Mouse (Mus musculus): ENCODE data around the gene Gm49387. TPM values are rescaled to one million over a fixed set of nuclear protein-coding genes. Genes with fewer than 3 reads are reported as not detected.

The Gm49387 gene
- total RNA-seq (2022) = 1 to 10 TPM in 1 of 4 experiments, under 1 TPM in 2, not detected in 1; 0.46 to 1.1 (median 0.75) TPM

DNA sequence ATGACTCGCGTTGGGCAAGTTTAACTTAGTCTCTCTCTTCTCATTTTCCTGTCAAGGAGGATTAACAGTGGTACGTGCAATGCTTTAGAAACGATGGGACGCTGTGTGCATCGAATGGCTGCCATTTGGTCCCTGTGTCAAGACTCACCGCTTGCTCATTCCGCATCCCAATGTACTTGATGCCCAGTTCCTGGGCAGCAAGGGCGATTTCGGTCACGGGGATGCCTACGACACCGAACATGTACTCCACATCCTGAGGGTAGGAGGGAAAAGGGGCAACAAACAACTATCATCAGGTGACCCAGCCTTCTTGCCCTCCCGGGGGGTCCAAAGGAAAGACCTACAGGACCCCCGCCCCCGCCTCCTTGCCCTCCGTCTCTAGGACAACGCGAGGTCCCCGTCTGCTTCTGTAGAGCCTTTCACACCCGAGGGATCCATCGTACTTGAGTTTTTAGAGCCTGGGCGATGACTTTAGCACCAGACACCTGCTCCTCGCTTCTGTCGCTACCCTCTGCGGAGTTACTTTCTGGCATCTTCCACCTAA, at the start of gene Gm49387:
Gene Gm49387 (minus strand): TSS at position 533 of the 544 bp plus-strand sequence.
- no peak for DNase-seq (ENCODE audit: low spot score)

DNA sequence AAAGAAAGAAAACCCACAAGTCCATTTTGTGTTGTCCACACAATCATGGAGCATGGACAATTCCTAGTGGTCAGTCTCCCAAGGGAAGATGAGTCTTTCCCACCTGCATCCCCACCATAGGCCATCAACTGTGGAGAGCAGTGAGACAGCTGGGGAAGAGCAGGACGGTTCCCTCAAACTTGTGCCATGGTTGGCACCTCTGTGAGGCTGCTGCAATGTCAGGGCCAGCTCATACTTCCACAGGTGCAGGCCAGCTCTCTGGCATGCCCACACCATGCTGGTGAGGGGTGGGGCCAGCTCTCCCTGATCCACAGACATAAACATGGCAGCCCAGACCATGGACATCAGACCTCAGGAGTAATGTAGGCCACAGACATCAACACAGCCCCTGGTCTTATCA, 45.6 kb upstream of the Gm49387 start:
- DNase-seq (ENCODE audit: low spot score) = no peak

DNA sequence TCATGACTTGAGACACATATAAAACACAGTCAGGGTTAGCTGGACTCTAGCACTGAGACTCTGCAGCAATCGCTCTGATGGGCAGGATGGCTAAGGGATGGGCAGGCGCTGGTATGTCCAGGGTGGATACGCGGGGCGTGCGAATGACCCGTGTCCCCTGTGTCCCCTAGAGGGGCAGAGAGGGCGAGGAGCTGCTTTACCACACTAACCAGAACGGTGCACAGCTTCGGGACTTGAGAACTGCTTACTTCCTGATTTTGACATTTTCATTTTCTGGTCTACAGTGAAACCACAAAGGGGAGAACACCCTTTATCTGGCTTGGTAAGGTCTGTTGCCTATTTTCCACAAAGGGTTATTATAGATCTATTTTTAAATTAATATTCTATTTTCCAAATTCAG, 45.0 kb upstream of the Gm49387 start:
- no peak for DNase-seq (ENCODE audit: low spot score)

DNA sequence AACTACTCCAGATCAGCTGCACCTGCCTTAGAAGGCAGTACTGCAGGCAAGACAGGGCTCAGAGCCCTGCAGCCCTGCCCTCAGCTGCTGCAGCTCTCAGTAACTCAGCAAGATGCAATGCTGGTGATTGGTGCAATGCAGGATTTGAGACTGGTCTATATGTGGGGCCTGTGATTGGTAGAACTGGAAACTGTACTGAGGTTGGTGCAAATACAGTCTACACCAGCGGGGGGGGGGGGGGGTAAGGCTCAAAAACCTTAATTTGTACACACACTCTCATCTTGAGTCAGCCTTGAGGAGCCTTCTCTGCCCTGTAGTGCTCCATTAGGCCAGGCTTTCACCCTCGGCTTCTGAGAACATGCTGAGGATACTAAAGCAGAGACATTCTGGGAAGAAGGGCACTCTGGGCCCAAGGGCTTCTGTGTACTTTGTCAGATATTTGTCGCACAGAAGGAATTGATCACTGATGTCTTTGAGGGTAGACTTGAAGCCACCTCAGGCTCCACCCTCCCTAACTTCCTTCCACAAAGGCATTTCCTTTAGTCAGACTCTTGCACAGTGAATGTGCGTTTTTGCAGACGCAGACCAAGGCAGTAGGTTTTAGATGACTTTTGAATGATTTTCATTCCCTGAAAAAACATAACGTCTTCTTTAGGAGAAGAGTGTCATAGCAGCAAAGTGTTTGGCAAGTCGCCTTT, 43.8 kb upstream of the Gm49387 start:
- DNase-seq (ENCODE audit: low spot score) = no peak

DNA sequence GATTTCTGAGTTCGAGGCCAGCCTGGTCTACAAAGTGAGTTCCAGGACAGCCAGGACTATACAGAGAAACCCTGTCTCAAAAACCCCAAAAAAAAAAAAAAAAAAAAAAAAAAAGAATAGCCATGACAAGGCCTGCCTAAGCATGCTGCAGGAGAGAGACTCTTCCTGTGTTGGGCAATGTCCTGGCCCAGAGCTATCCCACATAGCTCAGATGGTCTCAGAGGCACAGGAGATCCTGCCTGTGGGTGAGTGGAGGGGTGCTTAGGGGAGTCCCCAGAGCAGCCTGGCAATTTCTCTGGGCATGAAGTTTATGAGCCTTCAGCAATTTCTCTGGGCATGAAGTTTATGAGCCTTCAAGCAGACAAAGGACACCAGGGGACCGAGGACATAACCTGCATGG, 42.9 kb upstream of the Gm49387 start:
- no peak for DNase-seq (ENCODE audit: low spot score)

DNA sequence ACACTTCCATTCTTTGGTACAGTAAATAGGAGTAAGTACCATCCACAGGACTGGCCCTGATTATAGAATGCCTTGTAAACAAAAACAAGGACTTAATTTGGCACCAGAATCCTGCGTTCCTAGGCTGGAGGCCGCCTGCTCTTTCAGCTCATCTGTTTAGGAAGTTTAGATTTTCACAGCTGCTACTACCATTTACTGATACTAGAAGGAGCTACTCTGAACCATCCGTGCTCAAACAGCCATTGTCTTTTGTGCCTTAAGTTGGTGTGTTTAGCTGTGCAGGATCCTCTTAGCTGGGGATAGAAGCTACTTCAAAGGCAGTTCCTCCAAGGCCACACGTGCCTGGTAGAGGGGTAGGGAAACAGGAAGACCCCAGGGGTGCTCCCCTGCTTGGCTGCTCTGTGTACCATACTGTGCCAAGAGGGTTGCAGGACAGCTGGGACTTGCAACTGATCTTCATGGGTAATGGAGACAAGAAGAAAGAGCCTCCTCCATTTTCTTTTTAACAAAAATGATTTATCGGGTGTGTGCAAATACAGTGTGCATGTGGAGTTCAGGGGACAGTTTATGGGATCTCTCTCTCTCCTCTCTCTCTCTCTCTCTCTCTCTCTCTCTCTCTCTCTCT, 41.4 kb upstream of the Gm49387 start:
- no peak for DNase-seq (ENCODE audit: low spot score)

DNA sequence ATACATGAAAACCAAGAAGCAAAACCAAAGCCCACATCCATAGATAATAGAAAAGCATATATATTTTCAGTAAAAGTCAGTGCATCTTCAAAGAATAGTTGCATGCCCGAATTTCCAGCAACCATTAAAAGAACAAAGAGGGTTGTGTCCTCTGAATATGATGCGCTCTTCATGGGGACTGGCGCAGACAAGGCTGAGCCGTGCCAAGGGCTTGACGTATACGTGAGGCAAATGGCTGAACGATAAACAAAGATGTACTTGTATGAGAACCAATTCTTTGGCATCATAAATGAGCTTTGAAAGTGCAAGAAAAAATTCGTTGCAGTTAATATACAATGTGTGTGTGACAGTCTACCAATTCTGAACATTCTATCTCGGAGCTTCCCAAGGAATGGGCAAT, 40.6 kb upstream of the Gm49387 start:
- DNase-seq (ENCODE audit: low spot score) = no peak

DNA sequence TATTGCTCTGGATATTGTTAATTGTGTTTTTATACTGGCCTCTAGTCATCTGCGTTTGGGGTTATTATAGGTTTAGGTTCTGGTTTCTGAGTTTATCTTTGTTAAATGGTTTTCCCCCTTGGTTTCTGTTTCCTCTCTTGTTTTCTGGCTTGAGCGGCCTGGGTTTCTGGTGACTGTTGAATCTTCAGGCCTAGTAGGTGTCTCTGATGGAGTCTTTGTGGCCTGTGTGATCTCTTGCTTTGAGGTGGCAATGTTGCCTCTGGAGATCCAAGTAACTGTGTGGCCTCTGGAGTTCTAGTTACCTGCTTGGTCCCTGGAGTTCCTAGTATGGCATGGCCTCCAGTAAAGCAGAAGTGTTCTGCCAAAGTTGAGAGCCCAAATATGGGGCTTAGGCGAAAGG, 40.0 kb upstream of the Gm49387 start:
- DNase-seq (ENCODE audit: low spot score) = no peak

DNA sequence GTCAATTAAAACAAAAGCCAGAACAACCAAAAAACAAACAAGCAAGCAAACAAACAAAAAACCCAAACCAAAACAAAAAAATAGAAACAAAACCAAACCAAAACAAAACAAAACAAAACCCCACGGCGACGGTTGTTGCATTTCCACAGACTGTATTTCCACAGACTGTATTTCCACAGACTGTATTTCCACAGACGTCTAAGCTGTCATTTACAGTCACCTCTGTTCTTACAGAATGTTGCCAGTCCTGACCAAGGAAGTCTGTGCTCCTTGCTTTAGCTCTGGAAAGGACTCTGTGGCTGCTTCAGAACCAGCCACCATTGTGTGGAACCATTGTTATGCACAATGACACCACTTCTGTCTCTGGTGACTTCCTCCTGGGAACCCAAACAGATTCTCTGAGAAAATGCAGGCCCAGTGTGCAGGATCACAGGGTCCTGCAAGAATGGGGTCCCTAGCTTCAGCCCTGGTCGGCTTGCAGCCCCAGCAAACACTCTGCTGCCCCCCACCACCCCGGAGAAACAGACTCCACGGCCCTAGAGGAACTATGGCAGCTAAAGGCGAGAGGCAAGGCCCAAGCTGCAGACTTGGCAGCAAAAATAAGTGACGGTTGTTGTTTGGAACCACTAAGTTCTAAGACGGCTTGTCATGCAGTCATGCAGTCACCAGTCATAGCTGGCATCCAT, 31.1 kb upstream of the Gm49387 start:
- no peak for DNase-seq (ENCODE audit: low spot score)

DNA sequence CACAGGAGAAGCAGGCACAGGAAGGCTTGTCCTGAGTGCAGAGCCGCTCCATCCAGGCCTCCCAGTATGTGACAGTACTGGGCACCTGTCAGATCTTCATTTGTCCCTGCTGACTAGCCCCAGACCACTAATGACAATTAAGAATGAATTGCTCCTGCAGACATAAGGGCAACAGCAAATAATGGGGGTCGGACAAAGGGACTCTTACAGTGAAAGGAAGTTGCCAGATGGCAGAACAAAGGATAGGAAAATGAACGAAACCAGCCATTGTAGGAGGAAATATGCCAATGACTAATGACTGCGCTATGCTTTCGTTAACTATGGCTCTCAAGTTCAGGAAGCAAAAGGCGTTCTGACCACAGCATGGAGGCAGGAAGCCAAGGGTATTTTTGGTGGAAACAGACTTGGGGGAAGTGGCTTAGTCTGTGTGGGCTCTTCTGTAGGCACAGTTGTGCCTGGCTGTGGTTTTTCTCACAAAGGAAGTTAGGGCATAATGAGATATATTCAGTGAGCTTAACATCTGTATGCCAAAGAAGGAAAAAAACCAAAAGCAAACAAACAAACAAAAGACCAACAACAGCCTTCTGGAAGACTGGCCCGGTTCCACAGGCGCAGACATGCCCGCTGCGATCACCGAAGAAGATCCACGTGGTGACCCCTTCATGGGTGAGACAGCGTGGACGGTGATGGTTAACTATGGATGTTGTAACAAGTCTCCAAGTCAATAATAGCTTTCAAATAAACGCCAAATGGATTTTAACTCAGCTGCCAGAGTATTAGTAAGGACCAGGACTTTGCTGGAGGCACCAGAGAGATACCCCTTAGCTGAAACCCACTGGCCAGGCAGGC, 29.2 kb upstream of the Gm49387 start:
- DNase-seq (ENCODE audit: low spot score) = peak; percentile 76

DNA sequence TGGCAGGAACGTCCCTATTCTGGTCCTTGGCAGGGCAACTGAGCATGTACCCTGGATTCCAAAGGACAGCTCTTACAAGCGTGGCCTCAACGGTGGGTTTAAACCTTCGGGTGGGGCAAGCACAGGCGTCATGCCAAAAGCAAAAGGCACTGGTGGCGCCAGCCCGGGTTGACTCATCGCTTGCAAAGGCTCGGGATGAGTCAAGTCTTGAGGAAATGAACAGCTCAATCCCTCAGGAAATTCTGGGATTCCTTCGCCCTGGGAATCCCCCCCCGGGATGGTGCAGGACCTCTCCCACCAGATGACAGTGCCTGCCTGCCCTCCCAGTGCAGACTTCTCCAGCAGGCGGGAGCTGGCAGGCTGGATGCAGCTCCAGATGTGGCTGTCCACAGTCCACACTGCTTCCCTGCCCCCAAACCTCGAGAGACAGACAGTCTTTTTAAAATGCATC, 28.5 kb upstream of the Gm49387 start:
- peak; percentile 81 for DNase-seq (ENCODE audit: low spot score)

DNA sequence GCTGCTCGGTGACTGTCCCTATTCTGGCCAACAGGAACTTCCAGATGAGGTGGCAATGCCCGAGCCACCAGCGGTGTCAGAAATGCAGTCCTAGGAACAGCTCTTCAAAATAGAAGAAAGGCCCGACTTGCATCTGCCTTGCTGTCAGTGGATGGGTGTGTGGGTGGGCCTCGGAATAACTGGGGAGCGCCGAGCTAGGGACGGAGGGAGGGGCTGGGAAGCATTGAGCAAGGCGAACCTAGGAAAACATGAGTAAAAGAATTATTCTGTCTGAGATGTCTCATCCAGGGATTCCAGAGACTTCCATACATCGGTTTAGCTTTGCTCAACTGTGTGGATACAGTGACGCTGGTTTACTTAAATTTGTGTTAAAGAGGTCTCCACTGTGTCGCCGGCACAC, 27.6 kb upstream of the Gm49387 start:
- no peak for DNase-seq (ENCODE audit: low spot score)

DNA sequence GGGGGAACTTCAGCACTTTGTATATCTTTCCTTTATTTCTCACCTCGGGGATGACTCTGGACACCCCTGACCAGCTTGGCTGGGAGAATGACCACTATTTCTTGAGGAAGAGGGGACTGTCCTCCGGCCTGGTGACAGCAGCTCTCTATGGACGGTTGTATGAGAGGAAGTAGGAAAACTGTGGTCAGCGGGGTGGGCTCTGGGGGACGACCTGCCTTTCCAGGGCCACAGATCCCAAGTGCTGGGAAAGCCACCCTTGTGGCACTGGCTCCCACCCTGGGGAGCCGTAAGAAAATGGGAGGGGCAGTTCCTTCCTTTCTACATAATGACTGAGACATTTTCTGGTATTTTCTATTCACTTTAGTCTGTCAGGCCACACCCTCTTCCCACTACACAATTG, 27.1 kb upstream of the Gm49387 start:
- DNase-seq (ENCODE audit: low spot score) = no peak

DNA sequence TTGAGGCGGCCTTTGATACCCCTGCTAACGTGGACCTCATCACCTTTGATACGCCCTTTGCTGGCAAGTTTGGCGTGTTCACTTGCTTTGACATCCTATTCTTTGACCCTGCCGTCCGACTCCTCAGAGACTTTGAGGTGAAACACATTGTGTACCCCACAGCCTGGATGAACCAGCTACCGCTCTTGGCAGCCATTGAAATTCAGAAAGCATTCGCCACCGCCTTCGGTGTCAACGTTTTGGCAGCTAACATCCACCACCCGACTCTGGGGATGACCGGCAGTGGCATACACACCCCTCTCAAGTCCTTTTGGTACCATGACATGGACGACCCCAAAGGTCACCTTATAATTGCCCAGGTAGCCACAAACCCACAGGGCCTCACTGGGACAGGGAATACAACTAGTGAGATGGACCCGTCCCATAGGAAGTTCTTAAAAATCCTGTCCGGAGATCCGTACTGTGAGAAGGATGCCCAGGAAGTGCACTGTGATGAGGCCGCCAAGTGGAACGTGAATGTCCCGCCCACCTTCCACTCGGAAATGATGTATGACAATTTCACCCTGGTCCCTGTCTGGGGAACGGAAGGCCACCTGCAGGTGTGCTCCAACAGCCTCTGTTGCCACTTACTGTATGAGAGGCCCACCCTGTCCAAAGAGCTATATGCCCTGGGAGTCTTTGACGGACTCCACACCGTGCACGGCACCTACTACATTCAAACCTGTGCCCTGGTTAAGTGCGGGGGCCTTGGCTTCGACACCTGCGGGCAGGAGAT, 26.4 kb upstream of the Gm49387 start:
- no peak for DNase-seq (ENCODE audit: low spot score)

DNA sequence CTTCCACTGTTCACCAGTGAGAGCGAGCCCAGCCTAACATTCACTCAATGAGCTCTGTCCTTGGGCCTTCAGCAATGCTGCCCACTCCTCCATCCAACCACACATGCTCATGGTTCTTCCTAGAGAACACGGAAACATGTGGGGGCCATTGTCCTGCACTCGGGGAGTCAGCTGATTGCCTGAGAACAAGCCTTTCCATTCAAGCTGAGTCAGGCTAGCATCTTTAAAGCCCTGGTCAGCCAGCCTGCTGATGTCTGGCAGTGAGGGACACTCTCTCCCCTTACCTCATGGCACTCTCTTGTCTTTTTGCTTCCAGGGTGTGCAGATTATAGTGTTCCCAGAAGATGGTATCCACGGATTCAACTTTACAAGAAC, 24.9 kb upstream of the Gm49387 start:
- DNase-seq (ENCODE audit: low spot score) = no peak

DNA sequence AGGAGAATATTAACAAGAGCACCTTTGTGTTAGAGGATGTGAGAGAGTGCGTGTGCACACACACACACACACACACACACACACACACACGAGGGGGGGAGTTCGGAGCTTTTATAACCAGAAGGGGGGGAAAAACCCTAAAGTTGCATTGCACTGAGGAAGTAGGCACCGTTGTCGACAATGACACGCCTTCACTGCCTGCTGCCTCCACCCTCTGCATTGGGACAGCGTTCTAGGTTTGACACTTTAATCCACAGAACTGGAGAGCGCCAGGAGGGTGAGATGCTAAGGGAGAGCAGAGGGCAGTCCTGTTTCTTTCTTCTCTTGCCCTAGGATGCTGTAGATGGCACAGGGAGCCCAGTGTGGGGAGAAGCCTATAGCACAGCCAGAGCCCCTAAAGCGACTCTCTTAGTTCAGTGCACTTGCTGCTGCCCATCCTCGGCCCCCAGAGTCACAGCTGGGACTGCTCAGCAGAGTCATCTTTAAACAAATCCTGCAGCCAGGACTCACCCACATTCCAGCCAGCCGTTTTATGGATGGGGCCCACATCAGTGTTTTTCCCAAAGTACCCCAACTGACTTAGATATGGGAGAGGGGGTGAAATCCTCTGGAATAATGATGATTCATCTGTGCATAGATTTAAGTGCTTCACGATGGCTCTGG, 24.4 kb upstream of the Gm49387 start:
- no peak for DNase-seq (ENCODE audit: low spot score)

DNA sequence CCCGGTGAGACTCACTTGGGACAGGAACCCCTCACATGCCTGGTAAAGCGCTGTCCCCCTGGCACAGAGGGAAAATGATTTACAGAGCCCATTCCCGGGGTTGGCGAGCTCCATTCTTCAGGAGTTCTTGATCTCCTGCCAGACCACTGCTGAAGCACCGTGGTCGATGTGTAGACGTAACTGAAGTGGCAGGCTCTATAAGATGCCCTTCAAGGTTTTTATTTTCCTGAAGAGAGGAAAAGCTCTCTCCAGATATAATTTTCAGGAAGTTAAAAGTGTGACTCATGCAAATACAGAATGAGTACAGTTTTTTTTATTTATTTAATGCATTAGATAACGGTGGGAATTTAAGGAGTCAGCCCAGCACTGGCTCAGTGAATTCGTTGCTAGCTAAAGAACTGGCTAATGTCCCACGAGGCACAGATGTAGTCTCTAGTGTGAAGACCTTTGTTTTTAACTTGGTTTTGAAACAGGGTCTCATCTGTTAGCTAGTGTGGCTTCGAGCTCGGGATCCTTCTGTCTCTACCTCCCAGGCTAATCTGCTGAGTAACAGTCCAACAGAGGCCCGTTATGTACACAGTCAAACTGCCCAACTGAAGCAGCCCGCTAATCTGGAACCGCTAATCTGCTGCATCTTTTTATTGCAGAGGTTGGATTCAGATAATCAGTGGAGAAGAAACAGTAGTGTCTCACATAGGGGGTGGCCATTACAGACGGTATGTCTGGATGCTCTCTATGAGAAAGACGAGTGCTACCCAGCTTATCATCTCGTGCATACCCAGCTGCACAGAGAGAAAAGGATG, 23.6 kb upstream of the Gm49387 start:
- DNase-seq (ENCODE audit: low spot score) = no peak

DNA sequence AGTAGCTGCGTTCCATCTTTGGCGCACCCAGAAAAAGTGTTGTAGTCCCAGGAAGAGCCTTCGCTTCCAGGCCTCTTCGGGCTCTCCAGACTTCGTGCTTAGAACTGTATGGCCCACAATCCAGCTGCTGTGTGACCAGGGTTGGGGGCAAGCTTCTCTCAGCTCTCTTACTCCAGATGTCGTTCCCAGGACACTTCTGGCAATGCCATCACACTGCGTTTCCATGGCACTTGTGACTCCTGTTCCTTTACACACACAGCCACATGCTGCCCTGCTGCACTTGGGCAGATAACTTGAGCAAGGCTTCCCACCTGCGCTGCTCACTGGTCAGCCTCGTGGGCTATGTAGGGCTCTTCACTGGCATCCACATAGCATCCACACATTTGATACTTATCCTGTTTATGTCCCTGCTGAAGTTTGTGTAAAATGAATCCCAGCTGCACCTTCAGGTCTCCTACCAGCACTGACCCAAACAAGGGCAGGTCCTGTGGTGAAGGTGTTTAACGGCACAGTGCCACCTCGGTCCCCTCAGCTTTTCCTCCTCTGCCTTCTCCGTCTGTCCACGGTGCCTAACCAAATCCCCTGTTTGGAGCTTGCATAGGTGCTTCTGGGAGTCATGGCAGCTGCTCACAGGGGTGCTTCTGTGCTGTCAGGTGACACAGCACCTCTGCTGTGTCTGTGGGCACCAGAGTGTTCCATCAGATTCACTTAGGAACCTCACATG, 22.9 kb upstream of the Gm49387 start:
- DNase-seq (ENCODE audit: low spot score) = no peak

Measured in heart, adult 8-10 months (tissue).